Mouse (Mus musculus): ENCODE data around the gene E030030I06Rik. TPM values are rescaled to one million over a fixed set of nuclear protein-coding genes. Genes with fewer than 3 reads are reported as not detected.
A peak's percentile ranks its signal among the peaks of the same experiment; 100 is the strongest.
"Not testable (repeated sequence)": the region's sequence is repeated elsewhere in the genome, so short reads cannot be mapped to it uniquely, and the experiment has no call there.

Gene E030030I06Rik
- total RNA-seq (2021), result 10.0 and 18.1 TPM in 2 replicates
- long read RNA-seq, transcript E030030I06Rik-204 (2 exons, 1,630 nt), result major isoform, 6 of 9 reads
- long read RNA-seq, partial matches to known transcripts, result 0 of 9 reads
- long read RNA-seq, other reads (novel, unspliced or antisense), result 0 of 9 reads

- DNase-seq, result peak; percentile 31
Observed at GRCm38 (mm10) chr10:22149073-22149690, at the start of gene E030030I06Rik. TSS of gene E030030I06Rik (minus strand) at chr10:22149270.

GRCm38 (mm10) chr10:22191035-22191434 is 42.0 kb upstream of the E030030I06Rik start:
- DNase-seq, result not testable (repeated sequence)

- DNase-seq, result not testable (repeated sequence)
Observed at GRCm38 (mm10) chr10:22176515-22176914, 27.4 kb upstream of the E030030I06Rik start.

- DNase-seq, result not testable (repeated sequence)
Observed at GRCm38 (mm10) chr10:22174190-22174487, 25.1 kb upstream of the E030030I06Rik start.

GRCm38 (mm10) chr10:22173335-22174189 is 24.5 kb upstream of the E030030I06Rik start:
- not testable (repeated sequence) for DNase-seq

GRCm38 (mm10) chr10:22172431-22173334 is 23.6 kb upstream of the E030030I06Rik start:
- not testable (repeated sequence) for DNase-seq

GRCm38 (mm10) chr10:22169116-22169515 is 20.0 kb upstream of the E030030I06Rik start:
- not testable (repeated sequence) for DNase-seq

- not testable (repeated sequence) for DNase-seq
Observed at GRCm38 (mm10) chr10:22167061-22167460, 18.0 kb upstream of the E030030I06Rik start.

- DNase-seq, result not testable (repeated sequence)
Observed at GRCm38 (mm10) chr10:22166025-22166424, 17.0 kb upstream of the E030030I06Rik start.

- DNase-seq, result not testable (repeated sequence)
Observed at GRCm38 (mm10) chr10:22165328-22166003, 16.4 kb upstream of the E030030I06Rik start.

GRCm38 (mm10) chr10:22163705-22164583 is 14.9 kb upstream of the E030030I06Rik start:
- DNase-seq, result peak; percentile 73

GRCm38 (mm10) chr10:22163279-22163678 is 14.2 kb upstream of the E030030I06Rik start:
- DNase-seq, result not testable (repeated sequence)

GRCm38 (mm10) chr10:22159581-22160140 is 10.6 kb upstream of the E030030I06Rik start:
- DNase-seq, result no peak

GRCm38 (mm10) chr10:22159131-22159561 is 10.1 kb upstream of the E030030I06Rik start:
- no peak for DNase-seq

- peak; percentile 79 for DNase-seq
Observed at GRCm38 (mm10) chr10:22158310-22158999, 9.4 kb upstream of the E030030I06Rik start, which contains the start of the genes Raet1e and H60b. TSS of gene Raet1e (plus strand) at chr10:22158569. TSS of gene H60b (plus strand) at chr10:22158586.

- no peak for DNase-seq
Observed at GRCm38 (mm10) chr10:22154871-22155799, 6.1 kb upstream of the E030030I06Rik start.

GRCm38 (mm10) chr10:22154127-22154526 is 5.1 kb upstream of the E030030I06Rik start:
- peak; percentile 4 for DNase-seq

- DNase-seq, result not testable (repeated sequence)
Observed at GRCm38 (mm10) chr10:22153147-22153690, 4.1 kb upstream of the E030030I06Rik start.

Data from adrenal gland, postnatal 25 days (tissue).